Mouse (Mus musculus) adipocyte (in vitro differentiated cells): ENCODE measurements around the gene Mast1.

ENCODE experiments used
- DNase-seq: peaks from one replicate; pipeline ENCODE4 v3.0.0-alpha.2; 2016; ENCODE audit warnings: low spot score

The Mast1 gene

DNA sequence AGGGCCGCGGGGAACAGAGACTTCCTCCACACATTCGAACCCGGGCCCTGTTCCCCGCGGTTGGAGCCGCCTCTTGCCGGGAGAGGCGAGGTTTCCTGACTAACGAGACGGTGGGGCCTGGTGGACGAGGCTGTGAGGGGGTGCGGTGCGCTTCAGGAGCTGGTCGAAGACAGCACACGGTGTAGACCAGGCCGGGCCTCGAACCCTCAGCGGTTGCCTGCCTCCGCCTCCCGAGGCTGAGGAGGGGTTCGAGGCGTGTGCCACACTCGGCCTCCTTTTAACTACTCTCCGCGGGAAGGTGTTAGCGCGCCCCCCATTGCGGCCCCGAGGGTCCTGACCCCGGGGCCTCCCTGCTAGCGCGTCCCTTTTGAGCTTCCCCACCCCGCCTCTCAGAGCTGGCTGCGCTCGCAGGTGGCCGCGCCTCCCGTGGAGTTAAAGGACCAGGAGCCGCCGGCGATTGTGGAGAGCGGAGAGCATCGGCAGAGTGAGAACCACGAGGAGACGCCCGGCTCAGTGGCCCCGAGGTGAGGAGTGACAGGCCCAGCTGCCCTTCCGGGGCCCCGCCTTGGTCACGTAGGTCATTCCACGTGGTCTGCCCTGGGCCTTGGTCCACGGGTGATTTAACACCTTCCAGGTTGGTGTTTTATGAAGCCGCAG lies 64.7 kb downstream of the Mast1 start:
- DNase-seq, result no peak

DNA sequence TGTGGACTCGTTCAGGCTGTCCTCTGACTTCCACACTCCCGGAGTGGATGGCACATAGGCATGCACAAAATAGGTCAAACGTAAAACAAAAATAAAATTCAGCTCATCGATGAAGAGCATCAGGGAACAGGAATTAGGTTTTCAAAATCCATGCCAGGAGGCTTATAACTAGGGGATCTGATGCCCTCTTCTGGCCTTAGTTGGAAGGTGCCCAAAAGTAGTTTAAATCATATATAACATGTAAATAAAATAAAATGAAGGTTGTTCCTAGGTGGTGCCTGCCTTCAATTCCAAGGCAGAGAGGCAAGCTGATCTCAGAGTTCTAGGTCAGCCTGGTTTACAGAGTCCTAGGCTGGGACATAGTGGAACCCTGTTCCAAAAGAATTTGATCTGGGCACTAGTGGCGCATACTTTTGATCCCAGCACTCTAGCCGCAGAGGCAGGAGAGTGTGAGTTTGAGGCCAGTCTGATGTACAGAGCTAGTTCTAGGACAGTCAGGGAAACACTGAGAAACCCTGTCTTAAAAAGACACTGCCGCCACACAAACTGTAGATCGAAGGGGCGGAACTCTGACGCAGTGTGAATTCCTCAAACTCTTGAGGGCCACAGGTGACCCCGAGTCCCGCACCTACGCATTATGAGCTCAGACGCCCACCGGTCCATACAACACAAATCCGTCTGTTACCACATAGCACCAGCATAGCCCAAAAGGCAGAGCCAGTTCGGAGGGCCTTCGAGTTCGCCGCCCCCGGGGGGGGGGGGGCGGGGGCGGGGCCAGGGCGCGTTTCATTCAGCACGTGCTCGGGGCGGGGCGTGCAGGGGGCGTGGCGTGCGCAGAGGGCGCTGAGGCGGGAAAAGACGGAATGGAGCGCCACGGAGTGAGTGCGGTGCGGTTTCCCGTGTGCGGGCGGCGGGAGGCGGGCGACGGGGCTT lies 65.5 kb downstream of the Mast1 start, which contains the start of gene Syce2:
TSS of gene Syce2 (plus strand) at position 736 of the 933 bp plus-strand sequence.
- no peak for DNase-seq
